Mouse (Mus musculus) forebrain, embryonic 16.5 days (tissue): Measurements from ENCODE around the gene Parvb. TPM values are rescaled to one million over a fixed set of nuclear protein-coding genes. Genes with fewer than 3 reads are reported as not detected.

Experiments
- ATAC-seq: fragments of 200-750 bp; cut with Nextera tagmentation; 2 replicates; pipeline ENCODE4 v1.8.0; 2017; ENCODE audit warnings: mild to moderate bottlenecking, moderate library complexity
- H3K27ac ChIP-seq: fragments of 300-500 bp; sonication (generic); 2 replicates; pipeline ENCODE4 v1.5.1; 2014; ENCODE audit warnings: low read length, control low read depth
- H3K27me3 ChIP-seq: fragments of 300-500 bp; sonication (generic); replicated peaks from 2 replicates; pipeline ENCODE4 v1.6.1; 2014; ENCODE audit warnings: low read length; ENCODE audit not compliant: control insufficient read depth, insufficient read depth
- H3K36me3 ChIP-seq: fragments of 300-500 bp; sonication (generic); 2 replicates; pipeline ENCODE4 v1.6.1; 2014; ENCODE audit not compliant: control insufficient read depth, insufficient read depth
- H3K4me1 ChIP-seq: fragments of 300-500 bp; sonication (generic); replicated peaks from 2 replicates; pipeline ENCODE4 v1.6.1; 2014; ENCODE audit warnings: low read length; ENCODE audit not compliant: control insufficient read depth, insufficient read depth
- H3K4me2 ChIP-seq: fragments of 300-500 bp; sonication (generic); 2 replicates; pipeline ENCODE4 v1.6.1; 2014; ENCODE audit warnings: mild to moderate bottlenecking, low read length, control low read depth
- H3K4me3 ChIP-seq: fragments of 300-500 bp; sonication (generic); replicated peaks from 2 replicates; pipeline ENCODE4 v1.5.1; 2014; ENCODE audit warnings: mild to moderate bottlenecking, low read length, control low read depth
- H3K9ac ChIP-seq: fragments of 300-500 bp; sonication (generic); replicated peaks from 2 replicates; pipeline ENCODE4 v1.6.1; 2014; ENCODE audit warnings: low read depth, low read length, control low read depth
- H3K9me3 ChIP-seq: fragments of 300-500 bp; sonication (generic); 2 replicates; pipeline ENCODE4 v1.6.1; 2016; ENCODE audit warnings: low read length; ENCODE audit not compliant: control insufficient read depth
- WGBS: fragments of 180-500 bp; shearing (Covaris S2); extraction: QIAGEN DNeasy Blood & Tissue Kit; methylation state at CpG from one replicate; pipeline ENCODE4 v1.1.7; 2014; 5-methylcytosine and 5-hydroxymethylcytosine counted together
- polyA plus RNA-seq: library from polyadenylated mRNA; unstranded; fragments of >200 nt; fragmentation: Nextera tagmentation; extraction: Ambion mirVana; gene quantifications from 2 replicates; pipeline ENCODE4 v1.2.1, GENCODE M21; 2015

The Parvb gene
- polyA plus RNA-seq, 1 experiment from 2014 or later: 2.8 TPM

- no peak for ATAC-seq
- Histone ChIP-seq H3K9ac (no peak overlapping the region), H3K27ac (no peak overlapping the region), H3K4me1 (peaks cover 8% of the 10 kb centered on the region), H3K27me3 (no peaks in the 10 kb centered on the region), H3K4me2 (no peak overlapping the region), H3K9me3 (no peaks in the 10 kb centered on the region), H3K36me3 (no peaks in the 10 kb centered on the region), H3K4me3 (no peak overlapping the region)
- 76% methylated on average over 6 of the region's 6 CpGs for WGBS
Measured at GRCm38 (mm10) chr15:84246195-84246594, 14.4 kb downstream of the Parvb start.

- no peaks in the 10 kb centered on the region for H3K36me3 ChIP-seq
- 95% methylated on average over 3 of the region's 3 CpGs for WGBS
Measured at GRCm38 (mm10) chr15:84247309-84247708, 15.5 kb downstream of the Parvb start.

GRCm38 (mm10) chr15:84251227-84251626 is 19.4 kb downstream of the Parvb start:
- no peak; the same call in 1 of the 2 replicates for ATAC-seq
- Histone ChIP-seq H3K27me3 (no peaks in the 10 kb centered on the region; the same call in 1 of the 2 replicates), H3K9ac (no peak overlapping the region), H3K9me3 (no peaks in the 10 kb centered on the region), H3K4me1 (peaks cover 8% of the 10 kb centered on the region), H3K4me3 (no peak overlapping the region), H3K36me3 (no peaks in the 10 kb centered on the region), H3K4me2 (no peak overlapping the region), H3K27ac (no peak overlapping the region)
- WGBS: 36% methylated on average over 13 of the region's 13 CpGs

More at GRCm38 (mm10) chr15:84247309-84247708, 15.5 kb downstream of the Parvb start:
- Histone ChIP-seq H3K27ac (no peak overlapping the region), H3K9ac (no peak overlapping the region), H3K9me3 (no peaks in the 10 kb centered on the region), H3K4me2 (no peak overlapping the region), H3K27me3 (no peaks in the 10 kb centered on the region), H3K4me3 (no peak overlapping the region), H3K4me1 (peaks cover 8% of the 10 kb centered on the region)
- no peak for ATAC-seq

- Histone ChIP-seq H3K9me3 (no peaks in the 10 kb centered on the region), H3K4me2 (no peak overlapping the region), H3K27me3 (no peaks in the 10 kb centered on the region; the same call in 1 of the 2 replicates), H3K4me1 (peaks cover 12% of the 10 kb centered on the region), H3K9ac (no peak overlapping the region), H3K27ac (no peak overlapping the region), H3K4me3 (no peak overlapping the region), H3K36me3 (no peaks in the 10 kb centered on the region)
- 90% methylated on average over 7 of the region's 7 CpGs for WGBS
- ATAC-seq: no peak
Measured at GRCm38 (mm10) chr15:84252645-84253044, 20.8 kb downstream of the Parvb start.

- Histone ChIP-seq H3K27me3 (no peaks in the 10 kb centered on the region; the same call in 1 of the 2 replicates), H3K9ac (no peak overlapping the region), H3K36me3 (no peaks in the 10 kb centered on the region), H3K4me3 (no peak overlapping the region), H3K4me2 (no peak overlapping the region), H3K27ac (no peak overlapping the region), H3K9me3 (no peaks in the 10 kb centered on the region), H3K4me1 (peaks cover 12% of the 10 kb centered on the region)
- 56% methylated on average over 11 of the region's 11 CpGs for WGBS
- ATAC-seq: no peak
Measured at GRCm38 (mm10) chr15:84253757-84254156, 21.9 kb downstream of the Parvb start.

- H3K4me3 ChIP-seq: no peak overlapping the region
- WGBS: 70% methylated on average over 8 of the region's 8 CpGs
- no peaks in the 10 kb centered on the region; the same call in 1 of the 2 replicates for H3K27me3 ChIP-seq
- no peaks in the 10 kb centered on the region for H3K36me3 ChIP-seq
- H3K4me1 ChIP-seq: peaks cover 12% of the 10 kb centered on the region
- H3K27ac ChIP-seq: no peak overlapping the region
- H3K9ac ChIP-seq: no peak overlapping the region
- no peaks in the 10 kb centered on the region for H3K9me3 ChIP-seq
- ATAC-seq: no peak
- H3K4me2 ChIP-seq: no peak overlapping the region
Measured at GRCm38 (mm10) chr15:84254387-84254786, 22.5 kb downstream of the Parvb start.

GRCm38 (mm10) chr15:84256254-84256850 is 24.5 kb downstream of the Parvb start:
- ATAC-seq: no peak
- no peak overlapping the region for H3K4me3 ChIP-seq
- no peak overlapping the region for H3K9ac ChIP-seq
- no peaks in the 10 kb centered on the region for H3K36me3 ChIP-seq
- no peak overlapping the region for H3K27ac ChIP-seq
- no peaks in the 10 kb centered on the region; the same call in 1 of the 2 replicates for H3K27me3 ChIP-seq
- H3K9me3 ChIP-seq: no peaks in the 10 kb centered on the region
- peaks cover 18% of the 10 kb centered on the region for H3K4me1 ChIP-seq
- H3K4me2 ChIP-seq: no peak overlapping the region
- WGBS: 59% methylated on average over 12 of the region's 12 CpGs

GRCm38 (mm10) chr15:84256864-84257263 is 25.0 kb downstream of the Parvb start:
- Histone ChIP-seq H3K4me1 (peaks cover 18% of the 10 kb centered on the region), H3K9ac (no peak overlapping the region), H3K27me3 (no peaks in the 10 kb centered on the region; the same call in 1 of the 2 replicates), H3K9me3 (no peaks in the 10 kb centered on the region), H3K4me3 (no peak overlapping the region), H3K36me3 (no peaks in the 10 kb centered on the region), H3K4me2 (no peak overlapping the region), H3K27ac (no peak overlapping the region)
- ATAC-seq: no peak
- WGBS: 95% methylated on average over 5 of the region's 5 CpGs

- WGBS: 52% methylated on average over 9 of the region's 9 CpGs
- Histone ChIP-seq H3K4me2 (no peak overlapping the region), H3K27ac (no peak overlapping the region)
Measured at GRCm38 (mm10) chr15:84258602-84259355, 26.9 kb downstream of the Parvb start.

More at GRCm38 (mm10) chr15:84258602-84259355, 26.9 kb downstream of the Parvb start:
- ATAC-seq: no peak
- no peak overlapping the region for H3K9ac ChIP-seq
- H3K9me3 ChIP-seq: no peaks in the 10 kb centered on the region
- H3K36me3 ChIP-seq: no peaks in the 10 kb centered on the region
- H3K4me1 ChIP-seq: peaks cover 14% of the 10 kb centered on the region
- no peaks in the 10 kb centered on the region; the same call in 1 of the 2 replicates for H3K27me3 ChIP-seq
- no peak overlapping the region for H3K4me3 ChIP-seq
